Mouse (Mus musculus): ENCODE measurements around the gene Pdpk1. TPM values are rescaled to one million over a fixed set of nuclear protein-coding genes. Genes with fewer than 3 reads are reported as not detected.

The Pdpk1 gene
- polyA plus RNA-seq, 1 experiment, result 44.7 TPM

GRCm38 (mm10) chr17:24056636-24057625 is 93.8 kb downstream of the Pdpk1 start:
- no peaks in the 10 kb centered on the region for H3K27me3 ChIP-seq (ENCODE audit: control insufficient read depth, insufficient read depth, low read length, poor library complexity, severe bottlenecking)
- no peaks in the 10 kb centered on the region for H3K9me3 ChIP-seq (replicated peaks; ENCODE audit: control insufficient read depth, insufficient read depth, low read length, poor library complexity, severe bottlenecking)
- H3K36me3 ChIP-seq (ENCODE audit: control insufficient read depth, insufficient read depth, low read length, poor library complexity, severe bottlenecking), result peaks cover 41% of the 10 kb centered on the region
- no peak overlapping the region for H3K9ac ChIP-seq (ENCODE audit: low read depth, poor library complexity, severe bottlenecking)
- TF ChIP-seq CTCF (IDR thresholded peaks at IDR 0.05; ENCODE audit: low read depth, low read length) (no peak), EP300 (IDR thresholded peaks at IDR 0.05; ENCODE audit: insufficient read depth, low read depth, low read length) (no peak)
- H3K27ac ChIP-seq (ENCODE audit: insufficient read depth, low read length), result no peak overlapping the region
- no peak overlapping the region for H3K4me3 ChIP-seq (ENCODE audit: low read depth, low read length)
- H3K4me1 ChIP-seq (ENCODE audit: control insufficient read depth, insufficient read depth, low read length), result no peaks in the 10 kb centered on the region

- no peak overlapping the region for H3K4me3 ChIP-seq (ENCODE audit: low read depth, low read length)
- H3K27me3 ChIP-seq (ENCODE audit: control insufficient read depth, insufficient read depth, low read length, poor library complexity, severe bottlenecking), result no peaks in the 10 kb centered on the region
- H3K9ac ChIP-seq (ENCODE audit: low read depth, poor library complexity, severe bottlenecking), result no peak overlapping the region
- peaks cover 6% of the 10 kb centered on the region; the same call in 1 of the 2 replicates for H3K36me3 ChIP-seq (ENCODE audit: control insufficient read depth, insufficient read depth, low read length, poor library complexity, severe bottlenecking)
- TF ChIP-seq CTCF (IDR thresholded peaks at IDR 0.05; ENCODE audit: low read depth, low read length) (no peak), EP300 (IDR thresholded peaks at IDR 0.05; ENCODE audit: insufficient read depth, low read depth, low read length) (no peak), POLR2A (IDR thresholded peaks at IDR 0.05; ENCODE audit: insufficient read depth, low read length) (no peak)
- H3K9me3 ChIP-seq (replicated peaks; ENCODE audit: control insufficient read depth, insufficient read depth, low read length, poor library complexity, severe bottlenecking), result no peaks in the 10 kb centered on the region
- H3K4me1 ChIP-seq (ENCODE audit: control insufficient read depth, insufficient read depth, low read length), result peaks cover 3% of the 10 kb centered on the region
- H3K27ac ChIP-seq (ENCODE audit: insufficient read depth, low read length), result no peak overlapping the region
Observed at GRCm38 (mm10) chr17:24049008-24049407, 101.7 kb downstream of the Pdpk1 start.

- no peak for TF ChIP-seq CTCF (IDR thresholded peaks at IDR 0.05; ENCODE audit: low read depth, low read length)
- TF ChIP-seq POLR2A (IDR thresholded peaks at IDR 0.05; ENCODE audit: insufficient read depth, low read length), result no peak
- TF ChIP-seq EP300 (IDR thresholded peaks at IDR 0.05; ENCODE audit: insufficient read depth, low read depth, low read length), result no peak
- Histone ChIP-seq H3K27ac (ENCODE audit: insufficient read depth, low read length) (no peak overlapping the region), H3K9me3 (replicated peaks; ENCODE audit: control insufficient read depth, insufficient read depth, low read length, poor library complexity, severe bottlenecking) (no peaks in the 10 kb centered on the region), H3K9ac (ENCODE audit: low read depth, poor library complexity, severe bottlenecking) (no peak overlapping the region), H3K27me3 (ENCODE audit: control insufficient read depth, insufficient read depth, low read length, poor library complexity, severe bottlenecking) (no peaks in the 10 kb centered on the region), H3K4me3 (ENCODE audit: low read depth, low read length) (no peak overlapping the region), H3K36me3 (ENCODE audit: control insufficient read depth, insufficient read depth, low read length, poor library complexity, severe bottlenecking) (peaks cover 3% of the 10 kb centered on the region; the same call in 1 of the 2 replicates), H3K4me1 (ENCODE audit: control insufficient read depth, insufficient read depth, low read length) (peaks cover 3% of the 10 kb centered on the region)
Observed at GRCm38 (mm10) chr17:24048053-24048452, 102.7 kb downstream of the Pdpk1 start.

- H3K9ac ChIP-seq (ENCODE audit: low read depth, poor library complexity, severe bottlenecking), result no peak overlapping the region
- no peak overlapping the region for H3K4me3 ChIP-seq (ENCODE audit: low read depth, low read length)
- TF ChIP-seq CTCF (IDR thresholded peaks at IDR 0.05; ENCODE audit: low read depth, low read length) (no peak), EP300 (IDR thresholded peaks at IDR 0.05; ENCODE audit: insufficient read depth, low read depth, low read length) (0 out of 2 replicates have a peak, but pooled peaks have one; percentile 74)
- H3K4me1 ChIP-seq (ENCODE audit: control insufficient read depth, insufficient read depth, low read length), result peaks cover 3% of the 10 kb centered on the region
- no peaks in the 10 kb centered on the region for H3K27me3 ChIP-seq (ENCODE audit: control insufficient read depth, insufficient read depth, low read length, poor library complexity, severe bottlenecking)
- no peaks in the 10 kb centered on the region for H3K9me3 ChIP-seq (replicated peaks; ENCODE audit: control insufficient read depth, insufficient read depth, low read length, poor library complexity, severe bottlenecking)
- no peak overlapping the region for H3K27ac ChIP-seq (ENCODE audit: insufficient read depth, low read length)
- H3K36me3 ChIP-seq (ENCODE audit: control insufficient read depth, insufficient read depth, low read length, poor library complexity, severe bottlenecking), result peaks cover 3% of the 10 kb centered on the region; the same call in 1 of the 2 replicates
Observed at GRCm38 (mm10) chr17:24046026-24046425, 104.7 kb downstream of the Pdpk1 start.

GRCm38 (mm10) chr17:24045608-24046007 is 105.1 kb downstream of the Pdpk1 start:
- TF ChIP-seq CTCF (IDR thresholded peaks at IDR 0.05; ENCODE audit: low read depth, low read length), result no peak
- TF ChIP-seq EP300 (IDR thresholded peaks at IDR 0.05; ENCODE audit: insufficient read depth, low read depth, low read length), result no peak
- no peak for TF ChIP-seq POLR2A (IDR thresholded peaks at IDR 0.05; ENCODE audit: insufficient read depth, low read length)

GRCm38 (mm10) chr17:24044482-24044881 is 106.2 kb downstream of the Pdpk1 start:
- Histone ChIP-seq H3K9me3 (replicated peaks; ENCODE audit: control insufficient read depth, insufficient read depth, low read length, poor library complexity, severe bottlenecking) (no peaks in the 10 kb centered on the region), H3K4me3 (ENCODE audit: low read depth, low read length) (no peak overlapping the region), H3K27me3 (ENCODE audit: control insufficient read depth, insufficient read depth, low read length, poor library complexity, severe bottlenecking) (no peaks in the 10 kb centered on the region), H3K9ac (ENCODE audit: low read depth, poor library complexity, severe bottlenecking) (no peak overlapping the region), H3K4me1 (ENCODE audit: control insufficient read depth, insufficient read depth, low read length) (peaks cover 3% of the 10 kb centered on the region), H3K27ac (ENCODE audit: insufficient read depth, low read length) (no peak overlapping the region), H3K36me3 (ENCODE audit: control insufficient read depth, insufficient read depth, low read length, poor library complexity, severe bottlenecking) (no peaks in the 10 kb centered on the region)
- TF ChIP-seq EP300 (IDR thresholded peaks at IDR 0.05; ENCODE audit: insufficient read depth, low read depth, low read length), result 0 out of 2 replicates have a peak, but pooled peaks have one; percentile 12
- no peak for TF ChIP-seq POLR2A (IDR thresholded peaks at IDR 0.05; ENCODE audit: insufficient read depth, low read length)
- TF ChIP-seq CTCF (IDR thresholded peaks at IDR 0.05; ENCODE audit: low read depth, low read length), result peak; percentile 48

More at GRCm38 (mm10) chr17:24045608-24046007, 105.1 kb downstream of the Pdpk1 start:
- Histone ChIP-seq H3K4me3 (ENCODE audit: low read depth, low read length) (no peak overlapping the region), H3K27ac (ENCODE audit: insufficient read depth, low read length) (no peak overlapping the region), H3K9ac (ENCODE audit: low read depth, poor library complexity, severe bottlenecking) (no peak overlapping the region), H3K27me3 (ENCODE audit: control insufficient read depth, insufficient read depth, low read length, poor library complexity, severe bottlenecking) (no peaks in the 10 kb centered on the region), H3K36me3 (ENCODE audit: control insufficient read depth, insufficient read depth, low read length, poor library complexity, severe bottlenecking) (0 out of 2 replicates have a peak, but pooled peaks cover 3% of the 10 kb centered on the region), H3K9me3 (replicated peaks; ENCODE audit: control insufficient read depth, insufficient read depth, low read length, poor library complexity, severe bottlenecking) (no peaks in the 10 kb centered on the region), H3K4me1 (ENCODE audit: control insufficient read depth, insufficient read depth, low read length) (peaks cover 3% of the 10 kb centered on the region)
